Mouse (Mus musculus): ENCODE data around the gene Galr3. TPM values are rescaled to one million over a fixed set of nuclear protein-coding genes. Genes with fewer than 3 reads are reported as not detected.

Gene Galr3
- polyA plus RNA-seq, 1 experiment from 2014 or later: not detected

DNA sequence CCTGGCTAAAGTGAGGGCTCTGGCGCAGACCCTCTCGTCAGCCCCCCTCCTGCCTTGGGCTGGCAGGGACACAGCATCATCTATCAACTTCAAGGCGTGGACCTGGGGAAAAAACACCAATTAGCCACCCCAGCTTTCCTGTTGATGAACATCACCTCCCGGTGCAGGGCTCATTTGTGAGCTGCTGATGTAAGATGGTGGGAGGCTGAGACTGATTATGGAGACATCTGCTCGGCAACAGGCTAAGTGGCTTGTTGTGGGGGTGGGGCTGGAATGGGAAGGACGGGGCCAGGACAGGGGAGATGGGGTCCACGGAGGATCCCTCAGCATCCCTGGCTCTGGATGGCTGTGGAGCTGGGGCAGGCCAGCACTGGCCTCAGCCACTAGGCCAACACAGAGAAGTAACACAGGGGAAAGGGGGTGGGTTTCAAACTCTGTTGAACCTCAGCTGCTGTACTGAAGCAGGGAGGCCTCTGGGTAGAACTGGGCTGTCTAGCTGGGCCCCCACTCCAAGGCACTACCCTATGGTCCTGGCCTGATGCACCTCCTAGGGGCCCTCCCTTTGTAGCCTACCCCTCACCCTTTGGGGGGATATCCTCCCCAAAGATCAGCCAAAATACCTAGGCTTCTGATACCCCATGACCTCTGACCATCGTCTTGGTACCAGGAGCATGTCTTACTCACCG, 8.6 kb downstream of the Galr3 start:
- DNase-seq (ENCODE audit: low spot score): no peak
- Histone ChIP-seq H3K27me3 (ENCODE audit: low read depth, poor library complexity, severe bottlenecking) (peaks cover 10% of the 10 kb centered on the region), H3K27ac (replicated peaks) (no peak overlapping the region; the same call in 1 of the 2 replicates), H3K4me1 (peaks cover 13% of the 10 kb centered on the region), H3K4me3 (no peak overlapping the region), H3K9me3 (replicated peaks) (no peaks in the 10 kb centered on the region), H3K36me3 (peaks cover 40% of the 10 kb centered on the region)
- 78% methylated on average over 9 of the region's 9 CpGs for WGBS

DNA sequence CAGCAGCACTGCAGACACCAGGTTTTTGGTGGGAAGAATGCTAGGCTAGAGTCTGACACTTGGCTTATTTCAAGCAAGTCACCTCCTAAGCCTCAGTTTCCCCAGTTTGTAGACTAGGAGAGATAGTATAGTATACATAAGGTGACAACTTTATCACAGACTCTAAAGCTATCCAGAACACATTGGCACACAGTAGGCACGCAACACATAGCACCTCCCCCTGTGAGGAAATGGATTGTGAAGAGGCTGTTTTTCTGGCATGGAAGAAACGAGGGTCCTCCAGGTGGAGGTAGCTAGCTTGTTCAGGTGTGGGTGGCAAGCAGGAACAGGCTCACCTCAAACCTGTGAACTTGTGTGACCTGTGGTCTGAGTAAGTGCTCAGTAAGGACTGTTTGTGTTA, 9.3 kb downstream of the Galr3 start:
- Histone ChIP-seq H3K27ac (replicated peaks) (no peak overlapping the region), H3K4me3 (no peak overlapping the region), H3K27me3 (ENCODE audit: low read depth, poor library complexity, severe bottlenecking) (0 out of 2 replicates have a peak, but pooled peaks cover 6% of the 10 kb centered on the region), H3K4me1 (peaks cover 10% of the 10 kb centered on the region), H3K36me3 (peaks cover 47% of the 10 kb centered on the region), H3K9me3 (replicated peaks) (no peaks in the 10 kb centered on the region)
- no peak for DNase-seq (ENCODE audit: low spot score)
- 85% methylated on average over 2 of the region's 2 CpGs for WGBS

DNA sequence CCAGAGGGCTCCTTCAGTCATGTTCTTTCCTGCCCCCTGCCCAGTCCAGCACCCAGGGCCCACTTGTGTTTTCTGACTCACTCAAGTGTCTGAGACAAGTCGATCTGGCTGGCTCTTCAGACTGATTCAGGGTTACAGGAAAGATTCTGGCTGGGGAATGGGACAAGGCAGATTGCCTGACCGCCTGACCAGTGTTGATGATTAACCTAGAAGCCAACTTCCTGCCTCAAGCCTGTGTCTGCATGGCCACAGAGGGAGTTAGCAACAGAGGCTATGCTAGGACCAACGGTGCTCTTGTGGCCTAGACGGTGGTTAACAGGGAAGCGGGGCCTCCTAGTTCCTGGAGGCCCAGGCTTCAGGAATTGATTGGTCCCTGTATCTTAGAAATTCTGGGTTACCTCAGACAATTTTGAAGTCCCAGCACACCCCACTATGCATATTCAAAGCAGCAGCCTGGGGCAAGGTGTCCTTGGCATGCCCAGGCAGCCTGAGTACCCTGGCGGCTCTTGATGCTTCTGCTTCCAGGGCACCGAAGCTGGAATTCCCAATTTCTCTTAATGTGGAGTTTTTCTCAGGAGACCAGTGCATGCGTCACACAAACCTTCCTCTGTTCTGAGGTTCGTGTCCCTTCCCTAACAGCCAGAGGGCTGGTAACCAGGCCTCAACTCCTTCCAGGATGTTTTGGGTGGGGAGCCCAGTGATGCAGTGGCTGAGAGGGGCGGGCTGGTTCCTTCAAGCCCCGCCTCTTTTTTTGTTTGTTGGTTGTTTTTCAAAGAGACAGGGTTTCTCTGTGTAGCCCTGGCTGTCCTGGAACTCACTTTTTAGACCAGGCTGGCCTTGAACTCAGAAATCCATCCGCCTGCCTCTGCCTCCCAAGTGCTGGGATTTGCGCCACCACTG, 10.0 kb downstream of the Galr3 start:
- Histone ChIP-seq H3K4me3 (no peak overlapping the region), H3K9me3 (replicated peaks) (no peaks in the 10 kb centered on the region), H3K36me3 (peaks cover 54% of the 10 kb centered on the region), H3K27me3 (ENCODE audit: low read depth, poor library complexity, severe bottlenecking) (0 out of 2 replicates have a peak, but pooled peaks cover 6% of the 10 kb centered on the region), H3K4me1 (peaks cover 10% of the 10 kb centered on the region), H3K27ac (replicated peaks) (no peak overlapping the region)
- DNase-seq (ENCODE audit: low spot score): no peak
- WGBS: 84% methylated on average over 13 of the region's 13 CpGs

GRCm38 (mm10) chr15:79052366-79052765, 10.7 kb downstream of the Galr3 start:
- Histone ChIP-seq H3K4me1 (peaks cover 10% of the 10 kb centered on the region), H3K9me3 (replicated peaks) (no peaks in the 10 kb centered on the region), H3K36me3 (peaks cover 61% of the 10 kb centered on the region), H3K27ac (replicated peaks) (no peak overlapping the region), H3K27me3 (ENCODE audit: low read depth, poor library complexity, severe bottlenecking) (0 out of 2 replicates have a peak, but pooled peaks cover 6% of the 10 kb centered on the region), H3K4me3 (no peak overlapping the region)
- WGBS: 84% methylated on average over 2 of the region's 2 CpGs
- DNase-seq (ENCODE audit: low spot score): no peak

GRCm38 (mm10) chr15:79056601-79057000, 14.9 kb downstream of the Galr3 start:
- Histone ChIP-seq H3K9me3 (replicated peaks) (no peaks in the 10 kb centered on the region), H3K4me3 (no peak overlapping the region), H3K36me3 (peaks cover 94% of the 10 kb centered on the region), H3K4me1 (peaks cover 10% of the 10 kb centered on the region), H3K27me3 (ENCODE audit: low read depth, poor library complexity, severe bottlenecking) (no peaks in the 10 kb centered on the region), H3K27ac (replicated peaks) (no peak overlapping the region)
- 88% methylated on average over 7 of the region's 7 CpGs for WGBS
- DNase-seq (ENCODE audit: low spot score): no peak

DNA sequence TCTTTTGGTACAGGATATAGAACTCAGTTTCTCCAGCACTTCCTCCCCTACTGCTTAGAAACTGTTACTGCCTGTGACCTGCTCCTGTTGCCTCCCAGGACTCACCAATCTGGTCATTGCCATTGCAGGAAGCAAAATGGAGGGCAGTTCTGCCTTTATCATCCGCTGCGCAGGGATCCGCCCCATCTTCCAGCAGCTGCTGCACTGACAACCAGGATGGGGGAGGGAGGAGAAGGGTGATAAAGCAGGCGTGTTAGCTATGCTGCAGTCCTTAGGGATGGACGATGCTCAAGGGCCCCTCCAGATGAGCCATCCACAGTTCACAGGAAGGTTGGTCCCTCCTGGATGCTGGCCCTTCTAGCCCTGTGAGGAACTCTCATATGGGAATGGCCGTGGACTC, 16.2 kb downstream of the Galr3 start:
- no peaks in the 10 kb centered on the region for H3K9me3 ChIP-seq (replicated peaks)
- WGBS: 94% methylated on average over 6 of the region's 6 CpGs
- peaks cover 19% of the 10 kb centered on the region for H3K4me1 ChIP-seq
- H3K36me3 ChIP-seq: peaks cover 82% of the 10 kb centered on the region
- no peaks in the 10 kb centered on the region for H3K27me3 ChIP-seq (ENCODE audit: low read depth, poor library complexity, severe bottlenecking)
- DNase-seq (ENCODE audit: low spot score): no peak
- H3K27ac ChIP-seq (replicated peaks): no peak overlapping the region
- H3K4me3 ChIP-seq: no peak overlapping the region

DNA sequence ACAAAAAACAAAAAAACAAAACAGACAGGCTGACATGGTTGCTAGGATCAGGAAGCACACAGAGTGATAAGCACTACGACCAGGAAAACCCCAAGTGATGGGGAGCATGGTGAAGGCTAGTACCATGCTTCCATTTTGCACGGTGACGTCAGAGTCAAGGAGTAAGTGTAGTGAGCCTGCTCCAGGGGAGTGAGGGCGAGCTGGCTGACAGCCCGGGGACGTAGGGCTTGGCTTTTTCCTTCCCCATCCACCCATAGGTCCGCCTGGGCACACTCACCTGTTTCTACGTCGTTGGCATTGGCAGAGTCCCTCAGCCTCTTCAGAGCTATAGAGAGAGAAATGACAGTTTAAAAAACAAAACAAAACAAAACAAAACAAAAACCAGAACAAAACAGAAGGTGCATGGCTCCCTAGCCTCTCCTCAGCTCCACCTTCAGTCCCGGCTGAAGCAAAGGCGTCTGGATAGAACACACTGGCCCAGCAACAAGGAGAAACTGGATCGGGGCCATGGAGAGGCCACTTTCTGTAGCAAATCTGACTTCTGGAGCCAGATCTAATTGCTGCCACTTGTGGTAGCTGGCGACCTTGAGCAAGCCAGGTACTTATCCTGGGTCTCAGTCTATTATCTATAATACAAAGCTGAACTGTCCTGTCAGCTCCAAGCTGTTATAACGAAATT, 19.3 kb downstream of the Galr3 start:
- 0 out of 2 replicates have a peak overlapping the region, but pooled peaks have one; percentile 22 for H3K4me3 ChIP-seq
- no peak for DNase-seq (ENCODE audit: low spot score)
- H3K27me3 ChIP-seq (ENCODE audit: low read depth, poor library complexity, severe bottlenecking): no peaks in the 10 kb centered on the region
- H3K27ac ChIP-seq (replicated peaks): no peak overlapping the region
- WGBS: 85% methylated on average over 14 of the region's 14 CpGs
- peaks cover 25% of the 10 kb centered on the region for H3K4me1 ChIP-seq
- H3K9me3 ChIP-seq (replicated peaks): no peaks in the 10 kb centered on the region
- peaks cover 50% of the 10 kb centered on the region for H3K36me3 ChIP-seq

DNA sequence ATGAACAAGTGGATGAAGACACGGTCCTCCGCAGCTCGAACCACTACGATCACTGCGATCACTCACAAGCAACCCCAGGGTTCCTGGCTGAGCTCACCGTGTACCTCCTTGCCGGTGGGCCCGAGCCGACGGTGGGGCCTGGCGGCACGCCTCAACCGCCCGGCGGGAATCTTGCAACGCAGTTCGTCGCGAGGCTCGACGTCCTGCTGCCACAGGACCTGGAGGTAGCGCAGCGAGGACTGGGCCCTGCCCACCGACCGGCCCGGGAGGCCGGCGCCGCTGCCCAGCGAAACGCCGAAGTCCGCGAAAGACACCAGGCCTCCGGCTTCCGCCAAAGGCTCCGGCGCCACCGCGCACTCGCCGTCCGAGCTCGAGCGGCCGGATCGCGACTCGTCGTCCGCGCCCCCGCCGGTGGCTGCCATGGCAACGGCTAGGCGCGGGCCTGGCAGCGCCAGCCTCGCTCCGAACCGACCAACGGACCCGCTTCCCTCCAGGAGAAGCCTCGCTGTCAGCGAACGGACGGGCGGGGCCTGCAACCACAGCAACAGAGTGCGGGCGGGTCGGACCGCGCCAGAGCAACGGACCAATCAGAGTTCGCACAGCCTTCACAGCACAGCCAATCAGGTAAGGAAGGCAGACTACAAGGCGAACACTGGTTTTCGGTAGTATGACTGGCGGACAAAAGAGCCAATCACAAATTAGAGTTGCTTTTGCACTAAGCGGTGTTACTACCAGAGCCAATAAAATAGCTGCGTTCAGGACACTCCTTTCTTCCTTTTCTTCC, 20.9 kb downstream of the Galr3 start, which contains the start of gene Ankrd54:
TSS of gene Ankrd54 (minus strand) at position 518 of the 784 bp plus-strand sequence.
- H3K36me3 ChIP-seq: peaks cover 34% of the 10 kb centered on the region
- peaks cover 30% of the 10 kb centered on the region for H3K4me1 ChIP-seq
- WGBS: under 1% methylated on average over 80 of the region's 80 CpGs
- H3K9me3 ChIP-seq (replicated peaks): no peaks in the 10 kb centered on the region
- peak within 1 kb of the TSS; percentile 92 for H3K27ac ChIP-seq (replicated peaks)
- DNase-seq (ENCODE audit: low spot score): peak; percentile 99
- no peaks in the 10 kb centered on the region for H3K27me3 ChIP-seq (ENCODE audit: low read depth, poor library complexity, severe bottlenecking)
- peak within 1 kb of the TSS; percentile 98 for H3K4me3 ChIP-seq

- Histone ChIP-seq H3K27me3 (ENCODE audit: low read depth, poor library complexity, severe bottlenecking) (no peaks in the 10 kb centered on the region), H3K9me3 (replicated peaks) (no peaks in the 10 kb centered on the region), H3K36me3 (peaks cover 28% of the 10 kb centered on the region), H3K27ac (replicated peaks) (peak overlapping the region; percentile 80), H3K4me3 (peak overlapping the region; percentile 98), H3K4me1 (peaks cover 30% of the 10 kb centered on the region)
- DNase-seq (ENCODE audit: low spot score): no peak
- WGBS: 10% methylated on average over 14 of the region's 14 CpGs
These were observed 21.6 kb downstream of the Galr3 start for GRCm38 (mm10) chr15:79063160-79063740.

- Histone ChIP-seq H3K9me3 (replicated peaks) (no peaks in the 10 kb centered on the region), H3K4me3 (no peak overlapping the region), H3K27ac (replicated peaks) (no peak overlapping the region), H3K27me3 (ENCODE audit: low read depth, poor library complexity, severe bottlenecking) (no peaks in the 10 kb centered on the region), H3K36me3 (peaks cover 8% of the 10 kb centered on the region), H3K4me1 (peaks cover 30% of the 10 kb centered on the region)
- no peak for DNase-seq (ENCODE audit: low spot score)
- 69% methylated on average over 8 of the region's 8 CpGs for WGBS
These were observed 23.5 kb downstream of the Galr3 start for GRCm38 (mm10) chr15:79065086-79065770.

- H3K4me1 ChIP-seq: peaks cover 24% of the 10 kb centered on the region
- no peaks in the 10 kb centered on the region for H3K27me3 ChIP-seq (ENCODE audit: low read depth, poor library complexity, severe bottlenecking)
- H3K9me3 ChIP-seq (replicated peaks): no peaks in the 10 kb centered on the region
- H3K36me3 ChIP-seq: no peaks in the 10 kb centered on the region
- no peak for DNase-seq (ENCODE audit: low spot score)
- H3K4me3 ChIP-seq: no peak overlapping the region
- no peak overlapping the region; the same call in 1 of the 2 replicates for H3K27ac ChIP-seq (replicated peaks)
- 71% methylated on average over 2 of the region's 2 CpGs for WGBS
These were observed 24.6 kb downstream of the Galr3 start for GRCm38 (mm10) chr15:79066276-79066675.
